Mouse (Mus musculus): ENCODE results near the gene Cnfn. TPM values are rescaled to one million over a fixed set of nuclear protein-coding genes. Genes with fewer than 3 reads are reported as not detected.

The Cnfn gene
- total RNA-seq, 2 experiments from 2014 or later: not detected

Other genes starting within 250 kb of the Cnfn start
- gene Pou2f2, start 190.0 kb downstream of the Cnfn start, total RNA-seq (2021): 10 to 100 TPM; 11.5 to 13.0 TPM
- gene Dedd2, start 149.1 kb downstream of the Cnfn start, total RNA-seq (2021): 10 to 100 TPM; 25.0 to 26.0 TPM
- gene Zfp526, start 148.3 kb downstream of the Cnfn start, total RNA-seq (2021): 10 to 100 TPM in 1 of 2 experiments, 1 to 10 TPM in 1; 9.2 to 10.3 TPM
- 100 to 1,000 TPM; 201 to 203 TPM for gene Gsk3a, start 131.9 kb downstream of the Cnfn start, total RNA-seq (2021)
- 10 to 100 TPM; 68.6 to 70.7 TPM for gene Erf, start 119.0 kb downstream of the Cnfn start, total RNA-seq (2021)
- gene Cic, start 102.0 kb downstream of the Cnfn start, total RNA-seq (2021): 100 to 1,000 TPM; 246 to 255 TPM
- gene Pafah1b3, start 71.7 kb downstream of the Cnfn start, total RNA-seq (2021): 10 to 100 TPM; 25.2 to 32.2 TPM
- gene Prr19, start 68.3 kb downstream of the Cnfn start, total RNA-seq (2021): under 1 TPM in 1 of 2 experiments, not detected in 1; 0.29 TPM
- 10 to 100 TPM; 70.9 to 76.8 TPM for gene Tmem145, start 63.6 kb downstream of the Cnfn start, total RNA-seq (2021)
- gene Megf8, start 52.6 kb downstream of the Cnfn start, total RNA-seq (2021): 10 to 100 TPM; 97.4 to 97.8 TPM
- gene Lipe, start 29.0 kb upstream of the Cnfn start, total RNA-seq (2021): 1 to 10 TPM; 5.6 to 6.3 TPM
- not detected for gene Cxcl17, start 43.2 kb upstream of the Cnfn start, total RNA-seq (2021)
- gene Ceacam1, start 107.9 kb upstream of the Cnfn start, total RNA-seq (2021): 1 to 10 TPM; 2.9 to 3.0 TPM
- gene Ceacam2, start 170.1 kb upstream of the Cnfn start, total RNA-seq (2021): under 1 TPM; 0.29 to 0.63 TPM
- gene Erich4, start 246.2 kb upstream of the Cnfn start, total RNA-seq (2021): not detected
- 10 to 100 TPM; 35.7 to 39.6 TPM for gene Dmac2, start 249.7 kb upstream of the Cnfn start, total RNA-seq (2021)

Data from left cerebral cortex, postnatal 14 days (tissue).